Mouse (Mus musculus): Measurements from ENCODE around the gene 0610040J01Rik. TPM values are rescaled to one million over a fixed set of nuclear protein-coding genes. Genes with fewer than 3 reads are reported as not detected.

Gene 0610040J01Rik
- total RNA-seq (2021): 1 to 10 TPM; 5.9 to 6.5 TPM
- long read RNA-seq, experiment 1, transcript 0610040J01Rik-201 (4 exons, 2,008 nt): major isoform, 5 of 6 reads
- long read RNA-seq, experiment 1, partial matches to known transcripts: 1 of 6 reads
- long read RNA-seq, experiment 1, other reads (novel, unspliced or antisense): 0 of 6 reads
- long read RNA-seq, experiment 2, transcript 0610040J01Rik-201 (4 exons, 2,008 nt): major isoform, 13 of 18 reads
- long read RNA-seq, experiment 2, partial matches to known transcripts: 0 of 18 reads
- long read RNA-seq, experiment 2, other reads (novel, unspliced or antisense): 5 of 18 reads

- DNase-seq (ENCODE audit: low spot score in 2 of 2): peak; percentile 69 to 79
These were observed at the start of gene 0610040J01Rik for GRCm38 (mm10) chr5:63811819-63812508. Gene 0610040J01Rik (plus strand): TSS chr5:63812363.

- peak in 1 of 2 experiments; percentile 52 for DNase-seq (ENCODE audit: low spot score in 2 of 2)
These were observed 46.3 kb upstream of the 0610040J01Rik start for GRCm38 (mm10) chr5:63765886-63766285.

- peak; percentile 46 to 76 for DNase-seq (ENCODE audit: low spot score in 2 of 2)
These were observed 45.4 kb upstream of the 0610040J01Rik start for GRCm38 (mm10) chr5:63766715-63767114.

- DNase-seq (ENCODE audit: low spot score in 2 of 2): peak in 1 of 2 experiments; percentile 64
These were observed 44.7 kb upstream of the 0610040J01Rik start for GRCm38 (mm10) chr5:63767464-63767863.

GRCm38 (mm10) chr5:63768220-63768619 is 43.9 kb upstream of the 0610040J01Rik start:
- DNase-seq (ENCODE audit: low spot score in 2 of 2): no peak

GRCm38 (mm10) chr5:63772971-63773370 is 39.2 kb upstream of the 0610040J01Rik start:
- peak in 1 of 2 experiments; percentile 25 for DNase-seq (ENCODE audit: low spot score in 2 of 2)

GRCm38 (mm10) chr5:63773603-63774002 is 38.6 kb upstream of the 0610040J01Rik start:
- no peak for DNase-seq (ENCODE audit: low spot score in 2 of 2)

- DNase-seq (ENCODE audit: low spot score in 2 of 2): no peak
These were observed 23.9 kb upstream of the 0610040J01Rik start for GRCm38 (mm10) chr5:63788156-63788826.

GRCm38 (mm10) chr5:63812509-63812865 is 324 bp downstream of the 0610040J01Rik start:
- DNase-seq (ENCODE audit: low spot score in 2 of 2): no peak

- no peak for DNase-seq (ENCODE audit: low spot score in 2 of 2)
These were observed 4.5 kb downstream of the 0610040J01Rik start for GRCm38 (mm10) chr5:63816643-63817042.

- no peak for DNase-seq (ENCODE audit: low spot score in 2 of 2)
These were observed 5.1 kb downstream of the 0610040J01Rik start for GRCm38 (mm10) chr5:63817270-63817669.

- DNase-seq (ENCODE audit: low spot score in 2 of 2): no peak
These were observed 6.8 kb downstream of the 0610040J01Rik start for GRCm38 (mm10) chr5:63818975-63819374.

- DNase-seq (ENCODE audit: low spot score in 2 of 2): no peak
These were observed 7.4 kb downstream of the 0610040J01Rik start for GRCm38 (mm10) chr5:63819519-63819918.

- no peak for DNase-seq (ENCODE audit: low spot score in 2 of 2)
These were observed 9.0 kb downstream of the 0610040J01Rik start for GRCm38 (mm10) chr5:63821176-63821575.

- no peak for DNase-seq (ENCODE audit: low spot score in 2 of 2)
These were observed 9.7 kb downstream of the 0610040J01Rik start for GRCm38 (mm10) chr5:63821860-63822259.

- DNase-seq (ENCODE audit: low spot score in 2 of 2): no peak
These were observed 11.5 kb downstream of the 0610040J01Rik start for GRCm38 (mm10) chr5:63823362-63824332.

- no peak for DNase-seq (ENCODE audit: low spot score in 2 of 2)
These were observed 12.6 kb downstream of the 0610040J01Rik start for GRCm38 (mm10) chr5:63824599-63825350.

- no peak for DNase-seq (ENCODE audit: low spot score in 2 of 2)
These were observed 13.7 kb downstream of the 0610040J01Rik start for GRCm38 (mm10) chr5:63825881-63826280.

- DNase-seq (ENCODE audit: low spot score in 2 of 2): no peak
These were observed 14.8 kb downstream of the 0610040J01Rik start for GRCm38 (mm10) chr5:63827006-63827405.

Measured in layer of hippocampus, postnatal 14 days (tissue).